Mouse (Mus musculus) spleen, adult 2 months (tissue): ENCODE measurements around the gene Nectin2. TPM values are rescaled to one million over a fixed set of nuclear protein-coding genes. Genes with fewer than 3 reads are reported as not detected.

Source experiments
- DNase-seq, 2 experiments: peaks; one replicate each; pipeline versions ENCODE4 v3.0.0 to v3.0.0-alpha.2; 2012 to 2021; ENCODE audit warnings: low spot score in 2 of 2, low read depth in 1 of 2
- H3K27ac ChIP-seq: fragments of 200-500 bp; 2 replicates; pipeline ENCODE4 v1.5.1; 2012; ENCODE audit warnings: low read length, inconsistent platforms; ENCODE audit not compliant: insufficient read depth
- H3K27me3 ChIP-seq: fragments of 200-500 bp; 2 replicates; pipeline ENCODE4 v1.6.1; 2012; ENCODE audit warnings: mild to moderate bottlenecking, moderate library complexity, low read length, inconsistent platforms; ENCODE audit not compliant: control insufficient read depth, insufficient read depth
- H3K36me3 ChIP-seq: fragments of 200-500 bp; 2 replicates; pipeline ENCODE4 v1.6.1; 2012; ENCODE audit warnings: mild to moderate bottlenecking, low read length, inconsistent platforms; ENCODE audit not compliant: control insufficient read depth, insufficient read depth
- H3K4me1 ChIP-seq: fragments of 200-500 bp; 2 replicates; pipeline ENCODE4 v1.6.1; 2011; ENCODE audit warnings: inconsistent platforms; ENCODE audit not compliant: control insufficient read depth, insufficient read depth, insufficient read length
- H3K4me3 ChIP-seq: fragments of 200-500 bp; 2 replicates; pipeline ENCODE4 v1.5.1; 2011; ENCODE audit warnings: mild to moderate bottlenecking, inconsistent platforms; ENCODE audit not compliant: insufficient read depth, insufficient read length; ENCODE audit errors: extremely low read depth
- CTCF ChIP-seq: fragments of 200-500 bp; IDR thresholded peaks from 2 replicates; pipeline ENCODE4 v1.5.1; 2011; ENCODE audit warnings: mild to moderate bottlenecking, inconsistent platforms; ENCODE audit not compliant: insufficient read depth, insufficient read length, insufficient replicate concordance; ENCODE audit errors: extremely low read depth
- POLR2A ChIP-seq: fragments of 200-500 bp; IDR thresholded peaks from 2 replicates; pipeline ENCODE4 v1.6.1; 2011; ENCODE audit warnings: low read depth, low read length, inconsistent platforms
- WGBS: fragments of 180-500 bp; shearing (Covaris S2); methylation state at CpG from one replicate; pipeline ENCODE4 v1.1.7; 2018; 5-methylcytosine and 5-hydroxymethylcytosine counted together
- polyA plus RNA-seq: library from polyadenylated mRNA; depleted of rRNA; stranded (reverse); fragments of >200 nt; gene quantifications from 2 replicates; pipeline ENCODE4 v1.2.3, GENCODE M21; 2012

Gene Nectin2
- polyA plus RNA-seq, 1 experiment: 24.4 TPM

GRCm38 (mm10) chr7:19755008-19755407 is 4.7 kb upstream of the Nectin2 start:
- TF ChIP-seq CTCF (no peak), POLR2A (no peak)
- Histone ChIP-seq H3K27ac (no peak overlapping the region), H3K27me3 (no peaks in the 10 kb centered on the region), H3K4me1 (no peaks in the 10 kb centered on the region), H3K4me3 (no peak overlapping the region), H3K36me3 (no peaks in the 10 kb centered on the region)
- WGBS: 93% methylated on average over 2 of the region's 2 CpGs
- DNase-seq: no peak

GRCm38 (mm10) chr7:19754065-19754464 is 3.8 kb upstream of the Nectin2 start:
- no peaks in the 10 kb centered on the region for H3K36me3 ChIP-seq
- DNase-seq: no peak
- H3K4me3 ChIP-seq: no peak overlapping the region
- H3K4me1 ChIP-seq: no peaks in the 10 kb centered on the region
- H3K27ac ChIP-seq: no peak overlapping the region
- peaks cover 4% of the 10 kb centered on the region for H3K27me3 ChIP-seq
- WGBS: 58% methylated on average over 1 of the region's 1 CpGs
- TF ChIP-seq POLR2A: no peak
- TF ChIP-seq CTCF: no peak

GRCm38 (mm10) chr7:19753587-19753986 is 3.3 kb upstream of the Nectin2 start:
- H3K27me3 ChIP-seq: peaks cover 4% of the 10 kb centered on the region
- 12% methylated on average over 7 of the region's 7 CpGs for WGBS
- H3K27ac ChIP-seq: no peak overlapping the region
- no peak for TF ChIP-seq POLR2A
- no peak for TF ChIP-seq CTCF
- DNase-seq: no peak
- H3K4me3 ChIP-seq: no peak overlapping the region
- H3K4me1 ChIP-seq: no peaks in the 10 kb centered on the region; the same call in 1 of the 2 replicates
- H3K36me3 ChIP-seq: no peaks in the 10 kb centered on the region

GRCm38 (mm10) chr7:19752652-19753051 is 2.4 kb upstream of the Nectin2 start:
- DNase-seq: no peak
- TF ChIP-seq POLR2A (no peak), CTCF (no peak)
- H3K36me3 ChIP-seq: no peaks in the 10 kb centered on the region
- H3K4me1 ChIP-seq: no peaks in the 10 kb centered on the region; the same call in 1 of the 2 replicates
- H3K27ac ChIP-seq: no peak overlapping the region
- 89% methylated on average over 8 of the region's 8 CpGs for WGBS
- H3K4me3 ChIP-seq: no peak overlapping the region
- H3K27me3 ChIP-seq: peaks cover 4% of the 10 kb centered on the region

- TF ChIP-seq POLR2A (no peak), CTCF (no peak)
- no peak for DNase-seq
- WGBS: 49% methylated on average over 4 of the region's 4 CpGs
- no peak overlapping the region for H3K27ac ChIP-seq
- H3K27me3 ChIP-seq: peaks cover 4% of the 10 kb centered on the region
- H3K4me1 ChIP-seq: no peaks in the 10 kb centered on the region; the same call in 1 of the 2 replicates
- H3K36me3 ChIP-seq: no peaks in the 10 kb centered on the region
- H3K4me3 ChIP-seq: no peak overlapping the region
These were observed 744 bp upstream of the Nectin2 start for GRCm38 (mm10) chr7:19751070-19751383.

- WGBS: 3% methylated on average over 45 of the region's 46 CpGs
- Histone ChIP-seq H3K27ac (peak overlapping the region; percentile 45; the same call in 1 of the 2 replicates), H3K4me3 (peak overlapping the region; percentile 43), H3K4me1 (no peaks in the 10 kb centered on the region; the same call in 1 of the 2 replicates), H3K36me3 (no peaks in the 10 kb centered on the region), H3K27me3 (peaks cover 4% of the 10 kb centered on the region)
- peak; percentile 33 to 53 for DNase-seq
- TF ChIP-seq CTCF (peak; percentile 29; the same call in 1 of the 2 replicates), POLR2A (no peak)
These were observed 680 bp downstream of the Nectin2 start for GRCm38 (mm10) chr7:19749389-19750216.
